Mouse (Mus musculus) small intestine, adult 2 months (tissue): ENCODE data around the gene Tbc1d32.

Source experiments
- CTCF ChIP-seq: fragments of 200-500 bp; IDR thresholded peaks from 2 replicates; pipeline ENCODE4 v1.5.1; 2012; ENCODE audit warnings: low read depth, mild to moderate bottlenecking, control low read depth, inconsistent platforms, low read length, moderate library complexity, mixed read lengths; ENCODE audit not compliant: insufficient replicate concordance, insufficient read length; ENCODE audit errors: extremely low read depth
- POLR2A ChIP-seq: fragments of 200-500 bp; IDR thresholded peaks from 2 replicates; pipeline ENCODE4 v1.6.1; 2012; ENCODE audit warnings: low read depth, mild to moderate bottlenecking, control low read depth, inconsistent platforms, low read length, moderate library complexity

GRCm38 (mm10) chr10:56165758-56166157 is 62.7 kb downstream of the Tbc1d32 start:
- TF ChIP-seq POLR2A (no peak), CTCF (no peak)
